Mouse (Mus musculus) Muller cell, postnatal 12 days (primary cell): ENCODE results near the gene Rfx6.

Source experiments
- DNase-seq: peaks from one replicate; pipeline ENCODE4 v3.0.0-alpha.2; 2015; ENCODE audit errors: inconsistent ontology term

Rfx6 gene

GRCm38 (mm10) chr10:51677548-51678250, at the start of gene Rfx6:
Gene Rfx6 (plus strand): TSS chr10:51677756.
- DNase-seq, result peak; percentile 48

GRCm38 (mm10) chr10:51631411-51632136, 46.0 kb upstream of the Rfx6 start, which contains the start of gene Gprc6a:
Gene Gprc6a (minus strand): TSS chr10:51631461.
- DNase-seq, result peak; percentile 69

- no peak for DNase-seq
Measured at GRCm38 (mm10) chr10:51649506-51650221, 27.9 kb upstream of the Rfx6 start.

GRCm38 (mm10) chr10:51657324-51657723, 20.2 kb upstream of the Rfx6 start:
- DNase-seq, result peak; percentile 11

- no peak for DNase-seq
Measured at GRCm38 (mm10) chr10:51669334-51669733, 8.2 kb upstream of the Rfx6 start.

GRCm38 (mm10) chr10:51671583-51671982, 6.0 kb upstream of the Rfx6 start:
- DNase-seq, result no peak

GRCm38 (mm10) chr10:51672082-51672779, 5.3 kb upstream of the Rfx6 start:
- no peak for DNase-seq

- DNase-seq, result no peak
Measured at GRCm38 (mm10) chr10:51678251-51678639, 689 bp downstream of the Rfx6 start.

- no peak for DNase-seq
Measured at GRCm38 (mm10) chr10:51720904-51721303, 43.3 kb downstream of the Rfx6 start.

GRCm38 (mm10) chr10:51761436-51761835, 83.9 kb downstream of the Rfx6 start:
- no peak for DNase-seq

- DNase-seq, result no peak
Measured at GRCm38 (mm10) chr10:51763241-51763640, 85.7 kb downstream of the Rfx6 start.

GRCm38 (mm10) chr10:51768445-51768844, 90.9 kb downstream of the Rfx6 start:
- no peak for DNase-seq

- no peak for DNase-seq
Measured at GRCm38 (mm10) chr10:51769252-51769651, 91.7 kb downstream of the Rfx6 start.

- peak; percentile 12 for DNase-seq
Measured at GRCm38 (mm10) chr10:51779648-51780047, 102.1 kb downstream of the Rfx6 start.
